Mouse (Mus musculus) midbrain, postnatal 0 days (tissue): Measurements from ENCODE around the gene Rhog. TPM values are rescaled to one million over a fixed set of nuclear protein-coding genes. Genes with fewer than 3 reads are reported as not detected.
"Not testable (repeated sequence)": the region's sequence is repeated elsewhere in the genome, so short reads cannot be mapped to it uniquely, and the experiment has no call there.

Source experiments
- ATAC-seq: fragments of 200-750 bp; cut with Nextera tagmentation; 2 replicates; pipeline ENCODE4 v1.8.0; 2017; ENCODE audit warnings: moderate number of reproducible peaks, mild to moderate bottlenecking, moderate TSS enrichment, moderate library complexity; ENCODE audit not compliant: low FRiP score
- DNase-seq: peaks from one replicate; pipeline ENCODE4 v3.0.0-alpha.2; 2015; ENCODE audit warnings: low spot score
- H3K27ac ChIP-seq: fragments of 300-500 bp; sonication (generic); 2 replicates; pipeline ENCODE4 v1.5.1; 2014; ENCODE audit warnings: low read depth, mild to moderate bottlenecking, low read length, mixed read lengths
- H3K27me3 ChIP-seq: fragments of 300-500 bp; sonication (generic); 2 replicates; pipeline ENCODE4 v1.6.1; 2014; ENCODE audit warnings: low read length, control low read depth, mixed read lengths; ENCODE audit not compliant: insufficient read depth
- H3K36me3 ChIP-seq: fragments of 300-500 bp; sonication (generic); 2 replicates; pipeline ENCODE4 v1.6.1; 2014; ENCODE audit warnings: low read length, control low read depth, mixed read lengths; ENCODE audit not compliant: insufficient read depth
- H3K4me1 ChIP-seq: fragments of 300-500 bp; sonication (generic); 2 replicates; pipeline ENCODE4 v1.6.1; 2014; ENCODE audit warnings: mild to moderate bottlenecking, control low read depth, antibody characterized with exemption, low read length, mixed read lengths; ENCODE audit not compliant: insufficient read depth
- H3K4me2 ChIP-seq: fragments of 300-500 bp; sonication (generic); 2 replicates; pipeline ENCODE4 v1.6.1; 2014; ENCODE audit warnings: low read depth, mild to moderate bottlenecking, low read length, mixed read lengths; ENCODE audit not compliant: poor library complexity, severe bottlenecking
- H3K4me3 ChIP-seq: fragments of 300-500 bp; sonication (generic); 2 replicates; pipeline ENCODE4 v1.5.1; 2014; ENCODE audit warnings: low read depth, mild to moderate bottlenecking, low read length, moderate library complexity
- H3K9ac ChIP-seq: fragments of 300-500 bp; sonication (generic); replicated peaks from 2 replicates; pipeline ENCODE4 v1.6.1; 2014; ENCODE audit warnings: mild to moderate bottlenecking, low read length, moderate library complexity, mixed read lengths; ENCODE audit not compliant: poor library complexity, severe bottlenecking
- H3K9me3 ChIP-seq: fragments of 300-500 bp; sonication (generic); 2 replicates; pipeline ENCODE4 v1.6.1; 2016; ENCODE audit warnings: low read length, control low read depth
- CTCF ChIP-seq: IDR thresholded peaks from 2 replicates; pipeline ENCODE4 v1.5.1; 2016; ENCODE audit warnings: antibody characterized with exemption, mild to moderate bottlenecking
- WGBS: fragments of 180-500 bp; shearing (Covaris S2); extraction: QIAGEN DNeasy Blood & Tissue Kit; methylation state at CpG from one replicate; pipeline ENCODE4 v1.1.7; 2014; 5-methylcytosine and 5-hydroxymethylcytosine counted together
- polyA plus RNA-seq: library from polyadenylated mRNA; unstranded; fragments of >200 nt; fragmentation: Nextera tagmentation; extraction: Ambion mirVana; gene quantifications from 2 replicates; pipeline ENCODE4 v1.2.1, GENCODE M21; 2015
- total RNA-seq: library from RNA; depleted of rRNA; stranded (reverse); fragments of >200 nt; gene quantifications from 2 replicates; pipeline ENCODE4 v1.2.3, GENCODE M21; 2014

The Rhog gene
- total and polyA plus RNA-seq, 2 experiments from 2014 or later, result 11.3 to 15.8 TPM

DNA sequence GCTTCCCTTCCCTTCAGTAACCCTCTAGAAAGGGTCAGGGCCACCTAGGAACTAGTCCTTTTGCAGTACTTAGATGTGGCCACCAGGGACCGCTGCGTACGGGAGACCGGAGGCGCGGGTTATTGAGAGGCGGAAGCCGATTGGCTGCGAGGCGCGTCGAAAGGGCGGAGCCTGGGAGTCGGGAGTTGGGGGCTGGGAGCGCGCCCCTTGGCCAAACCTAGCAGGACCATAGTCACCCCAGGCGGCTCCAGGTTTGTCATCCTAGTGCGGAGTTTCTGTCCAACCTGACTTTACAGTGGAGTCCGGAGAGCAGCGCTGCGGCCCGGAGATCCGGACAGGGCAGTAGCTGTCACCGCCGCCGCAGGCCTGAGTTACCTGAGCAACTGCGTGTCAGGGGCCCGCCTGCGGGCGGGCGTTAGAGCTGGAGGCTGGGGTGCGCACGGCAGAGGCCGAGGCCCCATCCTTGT is 11.3 kb upstream of the Rhog start:
- Histone ChIP-seq H3K9me3 (no peaks in the 10 kb centered on the region), H3K9ac (peak overlapping the region; percentile 77), H3K36me3 (no peaks in the 10 kb centered on the region), H3K27me3 (no peaks in the 10 kb centered on the region), H3K27ac (peak overlapping the region; percentile 63; the same call in 1 of the 2 replicates), H3K4me3 (peak overlapping the region; percentile 87), H3K4me2 (peak overlapping the region; percentile 94), H3K4me1 (peaks cover 12% of the 10 kb centered on the region)
- peak; percentile 92 for ATAC-seq
- WGBS, result 0% methylated on average over 31 of the region's 34 CpGs
- peak; percentile 95 for TF ChIP-seq CTCF
- DNase-seq, result peak; percentile 96

DNA sequence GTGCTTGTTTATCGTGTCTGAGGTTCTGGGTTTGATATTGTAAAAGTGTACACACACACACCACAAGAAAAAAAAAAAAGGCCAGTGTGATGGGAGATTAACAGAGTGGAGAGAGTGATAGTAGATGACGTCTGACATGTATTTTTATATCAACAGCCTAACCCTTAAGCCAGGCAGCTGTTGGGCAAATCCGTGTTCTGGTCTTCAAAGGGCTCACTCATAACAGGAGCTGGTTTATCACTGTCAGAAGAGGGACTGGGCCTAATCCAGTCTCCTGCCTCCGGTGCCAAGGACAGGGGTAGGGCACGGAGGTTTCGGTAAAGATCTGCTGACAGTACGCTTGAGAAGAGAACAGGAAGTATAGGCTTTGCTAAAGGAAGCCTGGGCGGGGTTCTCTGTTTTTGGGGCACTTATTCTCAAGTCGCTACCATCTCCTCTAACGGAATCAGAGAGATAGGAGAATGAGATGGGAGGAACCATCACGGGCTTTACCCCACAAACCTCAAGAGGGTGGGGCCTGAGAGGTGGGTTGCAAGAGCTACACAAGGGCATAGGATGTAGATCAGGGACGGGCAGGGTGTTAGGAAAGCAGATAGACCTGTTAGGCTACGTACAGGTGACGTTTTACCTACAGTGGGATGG is 10.7 kb upstream of the Rhog start:
- H3K9ac ChIP-seq, result no peak overlapping the region
- no peaks in the 10 kb centered on the region for H3K36me3 ChIP-seq
- TF ChIP-seq CTCF, result no peak
- WGBS, result 52% methylated on average over 14 of the region's 14 CpGs
- H3K4me1 ChIP-seq, result peaks cover 12% of the 10 kb centered on the region
- H3K27me3 ChIP-seq, result no peaks in the 10 kb centered on the region
- no peaks in the 10 kb centered on the region for H3K9me3 ChIP-seq
- DNase-seq, result no peak
- peak overlapping the region; percentile 87; the same call in 1 of the 2 replicates for H3K4me3 ChIP-seq
- peak; percentile 25; the same call in 1 of the 2 replicates for ATAC-seq
- H3K4me2 ChIP-seq, result peak overlapping the region; percentile 94; the same call in 1 of the 2 replicates
- H3K27ac ChIP-seq, result no peak overlapping the region

DNA sequence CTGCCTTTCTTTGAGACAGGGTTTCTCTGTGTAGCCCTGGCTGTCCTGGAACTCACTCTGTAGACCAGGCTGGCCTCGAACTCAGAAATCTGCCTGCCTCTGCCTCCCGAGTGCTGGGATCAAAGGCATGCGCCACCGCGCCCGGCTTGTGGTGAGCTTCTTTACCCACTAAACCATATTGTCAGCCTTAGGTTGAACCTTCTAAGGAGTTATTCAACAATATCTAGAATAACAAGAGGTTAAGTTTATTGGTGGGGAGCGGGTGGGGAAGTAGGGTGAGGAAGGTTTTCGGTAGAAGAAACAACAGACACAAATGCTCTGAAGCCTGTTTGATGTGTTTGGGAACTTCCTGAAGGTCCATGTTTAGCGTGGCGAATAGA is 10.2 kb upstream of the Rhog start:
- H3K9ac ChIP-seq, H3K27ac ChIP-seq, DNase-seq, H3K4me3 ChIP-seq, H3K4me2 ChIP-seq, H3K36me3 ChIP-seq, H3K27me3 ChIP-seq, ATAC-seq, H3K9me3 ChIP-seq: not testable (repeated sequence)
- H3K4me1 ChIP-seq, result peaks cover 12% of the 10 kb centered on the region
- WGBS, result 90% methylated on average over 10 of the region's 10 CpGs

DNA sequence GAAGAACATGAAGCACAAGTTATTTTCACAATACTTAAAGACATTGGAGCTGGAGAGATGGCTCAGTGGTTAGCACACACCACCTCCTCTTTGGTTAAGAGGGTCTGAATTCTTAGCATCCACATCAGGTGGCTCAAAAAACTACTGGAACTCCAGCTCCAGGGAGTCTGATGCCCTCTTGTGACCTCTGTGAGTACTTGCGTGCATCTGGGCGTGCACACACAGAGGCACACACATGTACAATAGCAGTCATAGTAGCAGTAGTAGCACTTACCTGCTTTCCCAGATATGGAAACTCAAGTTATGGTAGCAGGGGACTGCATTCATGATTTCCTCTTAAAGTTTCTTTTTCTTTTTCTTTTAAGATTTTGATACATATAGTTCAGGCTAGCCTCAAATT is 7.2 kb upstream of the Rhog start:
- Histone ChIP-seq H3K27ac (no peak overlapping the region), H3K4me3 (no peak overlapping the region), H3K27me3 (no peaks in the 10 kb centered on the region), H3K4me1 (no peaks in the 10 kb centered on the region), H3K9me3 (no peaks in the 10 kb centered on the region), H3K36me3 (no peaks in the 10 kb centered on the region), H3K4me2 (no peak overlapping the region), H3K9ac (no peak overlapping the region)
- WGBS, result 90% methylated on average over 2 of the region's 2 CpGs
- ATAC-seq (no peak), DNase-seq (no peak)
- TF ChIP-seq CTCF, result no peak

DNA sequence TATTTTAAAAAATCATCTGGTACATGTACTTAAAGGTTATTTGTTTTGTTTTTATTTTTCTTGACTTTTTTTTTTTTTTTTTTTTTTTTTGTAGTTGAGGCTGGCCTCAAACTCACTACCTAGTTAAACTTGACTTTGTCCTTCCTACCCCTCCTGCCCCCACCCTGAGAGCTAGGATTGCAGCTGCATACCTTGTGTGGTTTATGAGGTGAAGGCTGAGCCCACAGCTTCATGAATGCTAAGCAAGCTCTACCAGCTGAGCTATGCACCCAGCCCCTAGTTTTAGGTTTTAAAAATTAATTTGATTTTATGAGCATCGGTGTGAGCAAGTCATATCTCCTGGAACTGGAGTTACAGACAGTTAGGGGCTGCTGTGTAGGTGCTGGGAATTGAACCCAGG is 4.7 kb upstream of the Rhog start:
- WGBS, result 84% methylated on average over 1 of the region's 1 CpGs
- H3K4me1 ChIP-seq, result no peaks in the 10 kb centered on the region
- DNase-seq (no peak), ATAC-seq (no peak)
- H3K9ac ChIP-seq, result no peak overlapping the region
- H3K4me2 ChIP-seq, result no peak overlapping the region
- H3K27ac ChIP-seq, result no peak overlapping the region
- H3K27me3 ChIP-seq, result no peaks in the 10 kb centered on the region
- no peak for TF ChIP-seq CTCF
- H3K9me3 ChIP-seq, result no peaks in the 10 kb centered on the region
- no peak overlapping the region for H3K4me3 ChIP-seq
- H3K36me3 ChIP-seq, result no peaks in the 10 kb centered on the region

DNA sequence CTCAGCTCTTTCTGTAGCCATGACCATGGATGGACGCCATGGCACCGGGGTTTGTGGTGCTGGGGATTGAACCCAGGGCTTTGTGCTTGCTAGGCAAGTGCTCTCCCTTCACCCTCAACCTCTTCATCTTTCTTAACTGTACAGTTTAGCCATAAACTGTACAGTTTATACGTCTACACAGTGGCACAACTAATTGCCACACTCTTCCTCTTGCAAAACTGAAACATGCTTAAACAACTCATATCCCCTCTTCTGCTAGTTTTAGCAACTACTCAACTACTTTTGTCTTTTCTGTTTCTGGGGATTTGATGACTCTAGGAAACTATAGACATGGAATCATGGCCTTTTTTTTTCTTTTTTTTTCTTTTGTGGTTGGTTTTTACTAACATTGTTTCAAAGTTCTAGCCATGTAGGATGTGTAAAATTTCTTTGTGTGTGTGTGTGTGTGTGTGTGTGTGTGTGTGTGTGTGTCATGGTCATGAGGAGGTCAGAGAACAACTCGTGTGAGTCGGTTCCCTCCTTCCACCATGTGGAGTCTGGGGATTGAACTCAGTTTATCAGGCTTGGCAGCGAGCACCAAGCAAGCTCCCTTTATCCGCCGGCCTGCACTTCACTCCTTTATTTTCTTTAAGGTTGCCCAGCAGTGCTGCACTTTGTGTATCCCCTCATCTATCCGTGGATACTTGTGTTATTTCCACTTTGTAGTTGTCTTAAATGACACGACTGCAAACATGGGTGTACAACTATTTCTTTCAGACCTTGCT is 4.0 kb upstream of the Rhog start:
- DNase-seq (no peak), ATAC-seq (no peak)
- Histone ChIP-seq H3K4me1 (no peaks in the 10 kb centered on the region), H3K9me3 (no peaks in the 10 kb centered on the region), H3K36me3 (no peaks in the 10 kb centered on the region), H3K27me3 (no peaks in the 10 kb centered on the region), H3K27ac (no peak overlapping the region), H3K4me3 (no peak overlapping the region), H3K9ac (no peak overlapping the region), H3K4me2 (no peak overlapping the region)
- no peak for TF ChIP-seq CTCF
- 84% methylated on average over 10 of the region's 10 CpGs for WGBS
